Mouse (Mus musculus) hindbrain, embryonic 12.5 days (tissue): ENCODE measurements at regions not wholly inside any gene's neighbourhood (a gene's known extent, or its start where the extent isn't known, plus 50 kb on each side); places are given as distances from the start of the nearest gene placed in this dataset.

Source experiments
- ATAC-seq: fragments of 200-750 bp; cut with Nextera tagmentation; 2 replicates; pipeline ENCODE4 v1.8.0; 2017; ENCODE audit warnings: moderate TSS enrichment; ENCODE audit not compliant: low FRiP score
- H3K27ac ChIP-seq: fragments of 300-500 bp; sonication (generic); 2 replicates; pipeline ENCODE4 v1.5.1; 2016; ENCODE audit warnings: mild to moderate bottlenecking
- H3K27me3 ChIP-seq: fragments of 300-500 bp; sonication (generic); 2 replicates; pipeline ENCODE4 v1.6.1; 2016; ENCODE audit warnings: mild to moderate bottlenecking
- H3K36me3 ChIP-seq: fragments of 300-500 bp; sonication (generic); 2 replicates; pipeline ENCODE4 v1.6.1; 2016; ENCODE audit warnings: mild to moderate bottlenecking
- H3K4me1 ChIP-seq: fragments of 300-500 bp; sonication (generic); 2 replicates; pipeline ENCODE4 v1.6.1; 2016
- H3K4me2 ChIP-seq: fragments of 300-500 bp; sonication (generic); replicated peaks from 2 replicates; pipeline ENCODE4 v1.6.1; 2016; ENCODE audit warnings: mild to moderate bottlenecking
- H3K4me3 ChIP-seq: fragments of 300-500 bp; sonication (generic); 2 replicates; pipeline ENCODE4 v1.5.1; 2016; ENCODE audit warnings: mild to moderate bottlenecking
- H3K9ac ChIP-seq: fragments of 300-500 bp; sonication (generic); 2 replicates; pipeline ENCODE4 v1.6.1; 2016; ENCODE audit warnings: mild to moderate bottlenecking, moderate library complexity
- H3K9me3 ChIP-seq: fragments of 300-500 bp; sonication (generic); replicated peaks from 2 replicates; pipeline ENCODE4 v1.6.1; 2016; ENCODE audit warnings: mild to moderate bottlenecking
- WGBS: fragments of 180-500 bp; shearing (Covaris S2); methylation state at CpG from one replicate; pipeline ENCODE4 v1.1.7; 2016; 5-methylcytosine and 5-hydroxymethylcytosine counted together

- WGBS, result 72% methylated on average over 4 of the region's 4 CpGs
- no peak overlapping the region for H3K27ac ChIP-seq
- no peaks in the 10 kb centered on the region for H3K36me3 ChIP-seq
- H3K9ac ChIP-seq, result no peak overlapping the region
- no peak overlapping the region for H3K4me2 ChIP-seq
- no peaks in the 10 kb centered on the region for H3K9me3 ChIP-seq
- no peak for ATAC-seq
- no peaks in the 10 kb centered on the region for H3K4me1 ChIP-seq
- H3K27me3 ChIP-seq, result no peaks in the 10 kb centered on the region; the same call in 1 of the 2 replicates
- H3K4me3 ChIP-seq, result no peak overlapping the region
Measured at GRCm38 (mm10) chr11:33061570-33061969, 85.6 kb downstream of the Fgf18 start.

DNA sequence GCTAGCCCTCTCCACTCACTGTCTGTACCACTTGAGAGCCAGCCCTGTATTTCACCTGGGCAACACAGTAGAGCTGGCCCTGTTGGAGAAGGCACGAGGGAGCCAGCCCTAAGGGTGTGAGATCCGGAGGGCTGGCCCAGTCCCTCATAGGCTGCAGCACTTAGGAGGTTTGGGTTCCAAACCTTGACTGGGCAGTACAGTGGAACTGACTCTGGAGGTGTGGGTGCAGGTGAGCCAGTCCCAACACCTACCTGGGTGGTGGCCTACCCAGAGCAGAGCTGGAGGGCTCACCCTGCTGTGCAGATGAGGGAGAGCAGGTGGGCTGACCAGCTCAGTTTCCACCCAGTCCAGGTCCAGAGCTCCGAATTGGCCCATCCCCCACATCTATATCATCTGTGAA lies 86.8 kb downstream of the Fgf18 start:
- no peak overlapping the region for H3K4me3 ChIP-seq
- WGBS, result 71% methylated on average over 3 of the region's 3 CpGs

DNA sequence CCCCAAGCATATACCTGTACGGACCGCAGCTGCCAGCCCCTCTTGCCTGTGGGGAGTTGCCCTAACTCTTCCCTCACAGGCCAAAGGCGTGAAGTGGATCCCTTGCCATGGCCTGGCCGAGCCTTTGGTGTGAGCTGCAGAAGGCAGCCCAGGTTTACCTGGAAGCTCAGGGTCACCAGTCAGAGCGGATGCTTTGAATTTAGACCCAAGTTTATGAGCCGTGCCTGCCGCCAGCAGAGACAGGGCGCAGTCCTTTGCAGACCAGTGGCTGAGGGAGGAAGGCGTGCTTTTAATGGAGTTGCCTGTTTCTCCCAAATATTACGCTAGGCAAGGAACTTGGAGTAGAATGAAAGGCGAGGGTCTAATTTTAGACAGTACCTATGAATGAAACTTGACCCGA lies 97.0 kb downstream of the Fgf18 start:
- H3K36me3 ChIP-seq, result no peaks in the 10 kb centered on the region
- H3K4me1 ChIP-seq, result no peaks in the 10 kb centered on the region
- no peak for ATAC-seq
- no peak overlapping the region for H3K4me3 ChIP-seq
- no peaks in the 10 kb centered on the region for H3K9me3 ChIP-seq
- no peak overlapping the region for H3K9ac ChIP-seq
- H3K27ac ChIP-seq, result no peak overlapping the region
- H3K27me3 ChIP-seq, result no peaks in the 10 kb centered on the region
- WGBS, result 80% methylated on average over 12 of the region's 12 CpGs
- H3K4me2 ChIP-seq, result no peak overlapping the region

More for the DNA sequence above, 86.8 kb downstream of the Fgf18 start:
- no peak overlapping the region for H3K9ac ChIP-seq
- no peak overlapping the region for H3K27ac ChIP-seq
- no peaks in the 10 kb centered on the region for H3K36me3 ChIP-seq
- no peaks in the 10 kb centered on the region for H3K4me1 ChIP-seq
- H3K4me2 ChIP-seq, result no peak overlapping the region
- ATAC-seq, result no peak
- no peaks in the 10 kb centered on the region for H3K9me3 ChIP-seq
- no peaks in the 10 kb centered on the region; the same call in 1 of the 2 replicates for H3K27me3 ChIP-seq

DNA sequence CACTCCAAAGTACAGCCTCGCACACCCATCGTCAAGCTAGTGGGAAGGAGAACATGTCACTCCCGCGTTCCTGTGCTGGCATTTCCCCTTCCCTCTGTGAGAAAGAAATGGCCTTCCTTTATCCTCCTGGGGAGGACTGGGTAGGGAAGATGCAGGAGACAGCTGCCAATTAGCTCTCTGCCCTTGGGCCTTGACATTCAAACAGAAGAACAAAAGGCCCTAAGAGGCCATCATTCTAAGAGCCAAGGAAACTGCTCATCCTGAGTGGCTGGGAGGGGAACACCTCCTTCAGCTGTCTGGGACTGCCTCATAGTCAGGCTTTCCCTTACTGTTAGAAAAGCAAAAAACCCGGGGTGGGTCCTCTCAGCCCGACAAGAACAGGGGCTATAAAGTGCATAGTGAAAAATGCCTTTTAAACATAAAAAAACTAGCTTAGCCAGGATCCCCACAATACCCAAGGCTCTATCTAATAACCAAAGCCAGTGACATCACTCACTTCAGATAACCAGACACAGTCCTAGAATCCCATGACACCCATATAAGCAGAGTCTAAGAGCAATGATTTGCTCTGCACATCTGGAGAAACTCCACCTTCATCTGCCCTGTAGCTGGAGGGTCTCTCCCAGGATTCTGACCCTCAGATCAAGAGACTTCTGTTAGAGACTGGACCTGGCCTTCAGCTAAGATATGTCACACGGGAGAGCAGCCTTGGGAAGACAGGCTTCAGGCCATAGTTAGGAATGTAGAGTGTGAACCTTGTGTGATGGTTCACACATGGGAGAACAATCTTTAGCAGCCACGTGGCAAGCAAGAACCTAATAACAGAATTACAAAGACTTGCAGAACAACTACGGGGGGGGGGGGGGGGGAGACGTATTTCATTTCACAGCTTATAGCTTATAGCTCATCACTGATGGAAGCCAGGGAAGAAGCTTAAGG lies 107.1 kb downstream of the Fgf18 start:
- H3K9ac ChIP-seq, result no peak overlapping the region
- ATAC-seq, result no peak
- WGBS, result 78% methylated on average over 9 of the region's 10 CpGs
- no peaks in the 10 kb centered on the region for H3K36me3 ChIP-seq
- no peaks in the 10 kb centered on the region for H3K4me1 ChIP-seq
- H3K27ac ChIP-seq, result no peak overlapping the region
- H3K27me3 ChIP-seq, result no peaks in the 10 kb centered on the region
- no peak overlapping the region for H3K4me3 ChIP-seq
- H3K4me2 ChIP-seq, result no peak overlapping the region
- no peaks in the 10 kb centered on the region for H3K9me3 ChIP-seq

- Histone ChIP-seq H3K9me3 (no peaks in the 10 kb centered on the region), H3K9ac (no peak overlapping the region), H3K4me3 (no peak overlapping the region), H3K27me3 (no peaks in the 10 kb centered on the region), H3K27ac (no peak overlapping the region), H3K4me1 (no peaks in the 10 kb centered on the region), H3K36me3 (no peaks in the 10 kb centered on the region), H3K4me2 (no peak overlapping the region)
- 92% methylated on average over 4 of the region's 4 CpGs for WGBS
- no peak for ATAC-seq
Measured at GRCm38 (mm10) chr11:33036367-33036766, 110.8 kb downstream of the Fgf18 start.

GRCm38 (mm10) chr11:33028920-33029319 lies 118.3 kb downstream of the Fgf18 start:
- no peak for ATAC-seq
- H3K4me2 ChIP-seq, result no peak overlapping the region
- no peaks in the 10 kb centered on the region for H3K4me1 ChIP-seq
- H3K27me3 ChIP-seq, result no peaks in the 10 kb centered on the region
- no peak overlapping the region for H3K27ac ChIP-seq
- H3K9me3 ChIP-seq, result 0 out of 2 replicates have a peak, but pooled peaks cover 3% of the 10 kb centered on the region
- no peak overlapping the region for H3K4me3 ChIP-seq
- H3K36me3 ChIP-seq, result no peaks in the 10 kb centered on the region
- no peak overlapping the region for H3K9ac ChIP-seq

DNA sequence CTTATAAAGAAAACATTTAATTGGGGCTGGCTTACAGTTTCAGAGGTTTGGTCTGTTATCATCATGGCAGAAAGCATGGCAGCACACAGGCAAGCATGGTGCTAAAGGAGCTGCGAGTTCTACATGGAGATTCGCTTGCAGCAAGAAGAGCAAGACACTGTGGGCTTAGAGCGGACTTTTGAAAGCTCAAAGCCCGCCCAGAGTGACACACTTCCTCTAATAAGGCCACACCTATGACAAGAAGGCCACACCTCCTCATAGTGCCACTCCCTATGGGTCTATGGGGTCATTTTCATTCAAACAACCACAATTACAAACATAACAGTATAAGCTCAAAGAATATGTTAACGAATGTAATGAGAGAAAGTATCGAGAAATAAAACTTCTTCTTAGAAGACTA lies 120.1 kb downstream of the Fgf18 start:
- WGBS, result 95% methylated on average over 6 of the region's 6 CpGs
- ATAC-seq, result no peak
- no peak overlapping the region for H3K4me2 ChIP-seq
- H3K4me3 ChIP-seq, result no peak overlapping the region
- no peaks in the 10 kb centered on the region for H3K36me3 ChIP-seq
- no peaks in the 10 kb centered on the region for H3K27me3 ChIP-seq
- no peak overlapping the region for H3K9ac ChIP-seq
- H3K9me3 ChIP-seq, result 0 out of 2 replicates have a peak, but pooled peaks cover 3% of the 10 kb centered on the region
- no peak overlapping the region for H3K27ac ChIP-seq
- no peaks in the 10 kb centered on the region for H3K4me1 ChIP-seq

DNA sequence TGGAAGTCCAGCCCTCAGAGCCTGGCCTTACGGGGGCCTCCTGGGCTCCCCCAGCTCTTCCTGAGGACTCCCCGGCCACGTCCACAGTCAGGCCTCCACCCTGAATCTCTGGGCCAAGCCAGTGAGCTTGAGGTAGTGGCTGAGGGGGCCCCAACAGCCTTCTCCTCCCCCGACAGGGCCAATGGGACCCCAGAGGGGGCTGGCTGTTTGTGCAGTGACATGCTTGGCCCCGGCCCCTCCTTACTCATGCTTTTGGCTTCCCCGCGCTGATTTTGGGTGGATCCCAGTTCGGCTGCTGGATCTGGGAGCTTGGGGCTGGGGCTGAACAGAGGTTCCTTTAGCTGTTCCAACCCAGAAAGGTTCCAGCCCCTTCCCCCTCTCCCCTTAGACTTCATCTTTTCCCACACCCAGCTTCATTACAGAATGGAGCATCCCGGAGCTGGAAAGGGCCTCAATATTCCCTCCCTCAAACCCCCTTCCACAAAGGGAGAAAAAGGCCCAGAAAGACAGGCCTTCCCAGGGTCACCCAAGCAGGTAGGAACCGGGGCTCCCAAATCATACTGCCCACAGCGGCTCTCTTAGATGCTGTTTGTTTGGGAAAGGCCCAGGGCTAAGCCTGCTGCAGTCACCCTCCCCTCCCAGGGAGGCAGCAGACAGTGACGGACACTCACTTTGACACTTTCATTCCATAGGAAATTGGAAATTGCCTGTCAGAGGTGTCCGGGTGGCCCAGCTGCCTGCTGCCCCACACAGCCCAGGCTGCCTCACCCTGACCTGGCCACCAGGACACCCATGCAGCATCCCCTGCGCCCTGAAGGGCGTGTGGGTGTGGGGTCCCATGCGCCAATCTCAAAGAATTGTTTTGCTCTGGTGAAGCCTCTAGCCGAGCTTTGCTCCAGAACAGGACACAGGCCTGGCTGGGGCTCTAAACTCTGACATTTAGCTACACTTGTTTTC lies 133.7 kb downstream of the Fgf18 start:
- H3K4me2 ChIP-seq, result no peak overlapping the region
- H3K4me1 ChIP-seq, result no peaks in the 10 kb centered on the region
- H3K4me3 ChIP-seq, result no peak overlapping the region
- no peak overlapping the region for H3K27ac ChIP-seq
- WGBS, result 73% methylated on average over 17 of the region's 17 CpGs
- no peak for ATAC-seq
- no peaks in the 10 kb centered on the region for H3K27me3 ChIP-seq
- H3K36me3 ChIP-seq, result no peaks in the 10 kb centered on the region
- H3K9me3 ChIP-seq, result no peaks in the 10 kb centered on the region
- no peak overlapping the region for H3K9ac ChIP-seq

- Histone ChIP-seq H3K4me3 (no peak overlapping the region), H3K4me1 (no peaks in the 10 kb centered on the region), H3K9me3 (no peaks in the 10 kb centered on the region), H3K36me3 (no peaks in the 10 kb centered on the region), H3K4me2 (no peak overlapping the region), H3K27ac (no peak overlapping the region), H3K9ac (no peak overlapping the region), H3K27me3 (no peaks in the 10 kb centered on the region)
- ATAC-seq, result no peak
- 85% methylated on average over 14 of the region's 14 CpGs for WGBS
Measured at GRCm38 (mm10) chr11:33012384-33013160, 134.6 kb downstream of the Fgf18 start.

DNA sequence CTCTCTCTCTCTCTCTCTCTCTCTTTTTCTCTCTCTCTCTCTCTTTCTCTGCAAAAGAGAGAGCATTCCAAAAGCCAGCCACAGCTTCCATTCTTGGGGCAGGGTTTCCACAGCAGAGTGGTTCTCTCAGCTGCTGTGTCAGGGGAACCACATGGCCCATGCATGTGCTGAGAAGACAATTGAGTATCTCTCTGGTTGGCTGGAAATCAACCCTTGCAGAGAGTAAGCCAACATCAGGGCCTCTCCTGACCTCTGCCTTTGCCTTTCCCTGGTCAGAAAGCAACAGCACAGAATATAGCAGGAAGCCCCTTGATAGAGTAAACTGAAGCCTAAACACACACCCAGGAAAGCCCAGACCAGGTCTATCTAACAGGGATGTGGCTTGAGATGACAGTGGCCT lies 138.6 kb downstream of the Fgf18 start:
- no peak for ATAC-seq

DNA sequence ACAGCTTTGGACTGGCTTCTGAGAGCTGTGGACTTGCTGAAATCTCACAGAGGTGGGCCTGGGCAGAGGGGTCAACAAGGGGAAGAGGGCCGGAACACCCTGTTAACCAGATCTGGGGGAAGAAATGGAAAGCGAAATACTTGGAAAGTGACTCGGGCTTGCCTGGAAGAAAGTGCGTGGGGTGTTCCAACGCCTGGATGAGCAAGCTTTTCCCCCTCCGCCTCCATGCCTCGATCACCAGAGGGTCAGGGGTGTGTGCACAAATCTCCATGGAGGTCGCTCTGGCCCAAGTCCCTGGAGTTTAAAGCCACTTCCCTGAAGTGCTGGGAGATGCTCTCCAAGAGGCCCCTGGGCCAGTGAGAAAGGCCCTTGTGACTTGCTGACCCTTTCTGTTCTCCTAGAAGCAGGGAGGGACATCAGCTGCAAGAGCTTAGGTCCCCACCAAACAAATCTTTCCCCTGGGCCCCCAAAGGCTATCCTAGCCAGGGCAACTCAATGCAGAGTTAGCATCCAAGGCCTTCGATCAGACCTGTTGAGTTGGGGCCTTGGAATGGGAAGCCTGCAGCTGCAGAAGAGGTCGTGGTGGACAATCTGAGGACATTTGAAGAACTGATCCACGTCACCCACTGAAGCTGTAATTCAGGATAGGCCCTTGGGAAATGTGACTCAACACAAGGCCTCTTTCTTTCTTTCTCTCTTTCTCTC lies 139.2 kb downstream of the Fgf18 start:
- H3K36me3 ChIP-seq, result no peaks in the 10 kb centered on the region
- no peaks in the 10 kb centered on the region for H3K27me3 ChIP-seq
- no peak overlapping the region for H3K27ac ChIP-seq
- no peak overlapping the region for H3K9ac ChIP-seq
- no peak for ATAC-seq
- WGBS, result 86% methylated on average over 11 of the region's 11 CpGs
- no peaks in the 10 kb centered on the region for H3K9me3 ChIP-seq
- H3K4me2 ChIP-seq, result no peak overlapping the region
- H3K4me3 ChIP-seq, result no peak overlapping the region
- peaks cover 4% of the 10 kb centered on the region for H3K4me1 ChIP-seq

More for the DNA sequence above, 138.6 kb downstream of the Fgf18 start:
- Histone ChIP-seq H3K27me3 (no peaks in the 10 kb centered on the region), H3K4me2 (no peak overlapping the region), H3K4me3 (no peak overlapping the region), H3K27ac (no peak overlapping the region), H3K9me3 (no peaks in the 10 kb centered on the region), H3K9ac (no peak overlapping the region), H3K4me1 (peaks cover 4% of the 10 kb centered on the region), H3K36me3 (no peaks in the 10 kb centered on the region)
